Mouse (Mus musculus) MEL (cell line): ENCODE measurements at regions not wholly inside any gene's neighbourhood (a gene's known extent, or its start where the extent isn't known, plus 50 kb on each side); places are given as distances from the start of the nearest gene placed in this dataset.

ENCODE experiments used
- DNase-seq: peaks from one replicate; pipeline ENCODE4 v3.0.0; 2011; ENCODE audit warnings: low read depth, low spot score
- H3K27ac ChIP-seq: 2 replicates; pipeline ENCODE4 v1.5.1; 2012; ENCODE audit warnings: low read depth, mild to moderate bottlenecking, control low read depth, low read length, moderate library complexity; ENCODE audit not compliant: control insufficient read depth
- H3K27me3 ChIP-seq, 2 experiments: fragments of 150-350 bp in 1 of 2; sonication (generic) in 1 of 2; 2 replicates each; pipeline ENCODE4 v1.6.1; 2012; ENCODE audit warnings: low read length in 2 of 2, mild to moderate bottlenecking in 2 of 2, improper control_type of control experiment in 1 of 2, moderate library complexity in 1 of 2; ENCODE audit not compliant: insufficient read depth in 2 of 2, control insufficient read depth in 1 of 2
- H3K36me3 ChIP-seq, 2 experiments: 2 replicates each; pipeline ENCODE4 v1.6.1; 2012 to 2014; ENCODE audit warnings: low read length in 2 of 2, improper control_type of control experiment in 1 of 2, inconsistent platforms in 1 of 2, mild to moderate bottlenecking in 1 of 2; ENCODE audit not compliant: insufficient read depth in 2 of 2, control insufficient read depth in 1 of 2
- H3K4me1 ChIP-seq, 2 experiments: fragments of 150-350 bp in 1 of 2; sonication (generic) in 1 of 2; 2 replicates each; pipeline ENCODE4 v1.6.1; 2012; ENCODE audit warnings: low read length in 2 of 2, improper control_type of control experiment in 1 of 2, mild to moderate bottlenecking in 1 of 2; ENCODE audit not compliant: insufficient read depth in 2 of 2, control insufficient read depth in 1 of 2
- H3K4me3 ChIP-seq, 2 experiments: fragments of 150-350 bp in 1 of 2; sonication (generic) in 1 of 2; 2 replicates each; pipeline ENCODE4 v1.5.1; 2012; ENCODE audit warnings: low read depth in 2 of 2, low read length in 2 of 2, mild to moderate bottlenecking in 2 of 2, moderate library complexity in 2 of 2, control low read depth in 1 of 2, improper control_type of control experiment in 1 of 2; ENCODE audit not compliant: control insufficient read depth in 1 of 2, insufficient read depth in 1 of 2
- H3K79me2 ChIP-seq: 2 replicates; pipeline ENCODE4 v1.6.1; 2012; ENCODE audit warnings: mild to moderate bottlenecking, low read length, moderate library complexity; ENCODE audit not compliant: control insufficient read depth, poor library complexity, insufficient read depth
- H3K9ac ChIP-seq: 2 replicates; pipeline ENCODE4 v1.6.1; 2012; ENCODE audit warnings: low read depth, mild to moderate bottlenecking, control low read depth, low read length, moderate library complexity; ENCODE audit not compliant: control insufficient read depth, poor library complexity, severe bottlenecking
- H3K9me3 ChIP-seq: fragments of 150-350 bp; sonication (generic); replicated peaks from 2 replicates; pipeline ENCODE4 v1.6.1; 2012; ENCODE audit warnings: mild to moderate bottlenecking, low read length, improper control_type of control experiment, moderate library complexity; ENCODE audit not compliant: insufficient read depth
- BHLHE40 ChIP-seq: IDR thresholded peaks from 2 replicates; pipeline ENCODE4 v1.6.1; 2012; ENCODE audit warnings: low read depth, mild to moderate bottlenecking, inconsistent platforms, low read length, improper control_type of control experiment, borderline replicate concordance
- CHD1 ChIP-seq: IDR thresholded peaks from 2 replicates; pipeline ENCODE4 v1.6.1; 2012; ENCODE audit warnings: low read depth, mild to moderate bottlenecking, inconsistent platforms, low read length, improper control_type of control experiment
- CTCF ChIP-seq, 3 experiments: IDR thresholded peaks in 2 of 3; conservative IDR thresholded peaks in 1 of 3; 2 replicates each; pipeline ENCODE4 v1.5.1; 2011 to 2012; ENCODE audit warnings: low read length in 3 of 3, low read depth in 2 of 3, mild to moderate bottlenecking in 2 of 3, improper control_type of control experiment in 1 of 3, inconsistent platforms in 1 of 3, mixed read lengths in 1 of 3, moderate library complexity in 1 of 3; ENCODE audit not compliant: control insufficient read depth in 1 of 3, insufficient read depth in 1 of 3, poor library complexity in 1 of 3, severe bottlenecking in 1 of 3
- ETS1 ChIP-seq: IDR thresholded peaks from 2 replicates; pipeline ENCODE4 v1.6.1; 2012; ENCODE audit warnings: low read depth, mild to moderate bottlenecking, inconsistent platforms, low read length, improper control_type of control experiment, moderate library complexity
- GABPA ChIP-seq: IDR thresholded peaks from 2 replicates; pipeline ENCODE4 v1.6.1; 2012; ENCODE audit warnings: low read depth, mild to moderate bottlenecking, inconsistent platforms, low read length, improper control_type of control experiment, moderate library complexity
- GATA1 ChIP-seq: IDR thresholded peaks from 2 replicates; pipeline ENCODE4 v1.6.1; 2011; ENCODE audit warnings: low read depth, low read length, improper control_type of control experiment
- JUND ChIP-seq: IDR thresholded peaks from 2 replicates; pipeline ENCODE4 v1.6.1; 2011; ENCODE audit warnings: low read depth, mild to moderate bottlenecking, improper control_type of control experiment, low read length
- MAZ ChIP-seq: IDR thresholded peaks from 2 replicates; pipeline ENCODE4 v1.6.1; 2012; ENCODE audit warnings: low read depth, mild to moderate bottlenecking, inconsistent platforms, low read length, improper control_type of control experiment
- MEF2A ChIP-seq: IDR thresholded peaks from 2 replicates; pipeline ENCODE4 v1.6.1; 2014; ENCODE audit warnings: low read depth, mild to moderate bottlenecking, inconsistent platforms, low read length, improper control_type of control experiment; ENCODE audit not compliant: poor library complexity, insufficient replicate concordance, severe bottlenecking; ENCODE audit errors: extremely low read depth
- NELFE ChIP-seq: IDR thresholded peaks from 2 replicates; pipeline ENCODE4 v1.6.1; 2011; ENCODE audit warnings: low read depth, low read length, improper control_type of control experiment
- NRF1 ChIP-seq: IDR thresholded peaks from 2 replicates; pipeline ENCODE4 v1.6.1; 2014; ENCODE audit warnings: low read depth, mild to moderate bottlenecking, inconsistent platforms, low read length, improper control_type of control experiment, moderate library complexity; ENCODE audit not compliant: poor library complexity, insufficient read depth, severe bottlenecking
- POLR2A ChIP-seq, 2 experiments: IDR thresholded peaks; 2 replicates each; pipeline ENCODE4 v1.6.1; 2011 to 2012; ENCODE audit warnings: low read length in 2 of 2, mild to moderate bottlenecking in 2 of 2, control low read depth in 1 of 2, improper control_type of control experiment in 1 of 2, low read depth in 1 of 2, moderate library complexity in 1 of 2; ENCODE audit not compliant: control insufficient read depth in 1 of 2, insufficient read depth in 1 of 2, poor library complexity in 1 of 2
- RCOR1 ChIP-seq: IDR thresholded peaks from 2 replicates; pipeline ENCODE4 v1.6.1; 2012; ENCODE audit warnings: low read depth, mild to moderate bottlenecking, inconsistent platforms, low read length, improper control_type of control experiment
- TAL1 ChIP-seq: IDR thresholded peaks from 2 replicates; pipeline ENCODE4 v1.6.1; 2012; ENCODE audit warnings: mild to moderate bottlenecking, inconsistent platforms, low read length, moderate library complexity, mixed read lengths
- TBP ChIP-seq: IDR thresholded peaks from 2 replicates; pipeline ENCODE4 v1.8.0; 2011; ENCODE audit warnings: low read depth, low read length, improper control_type of control experiment
- USF1 ChIP-seq: IDR thresholded peaks from 2 replicates; pipeline ENCODE4 v1.6.1; 2014; ENCODE audit warnings: low read depth, mild to moderate bottlenecking, inconsistent platforms, low read length, improper control_type of control experiment, moderate library complexity
- ZMIZ1 ChIP-seq: IDR thresholded peaks from 2 replicates; pipeline ENCODE4 v1.6.1; 2012; ENCODE audit warnings: low read depth, mild to moderate bottlenecking, inconsistent platforms, low read length, improper control_type of control experiment, moderate library complexity

DNA sequence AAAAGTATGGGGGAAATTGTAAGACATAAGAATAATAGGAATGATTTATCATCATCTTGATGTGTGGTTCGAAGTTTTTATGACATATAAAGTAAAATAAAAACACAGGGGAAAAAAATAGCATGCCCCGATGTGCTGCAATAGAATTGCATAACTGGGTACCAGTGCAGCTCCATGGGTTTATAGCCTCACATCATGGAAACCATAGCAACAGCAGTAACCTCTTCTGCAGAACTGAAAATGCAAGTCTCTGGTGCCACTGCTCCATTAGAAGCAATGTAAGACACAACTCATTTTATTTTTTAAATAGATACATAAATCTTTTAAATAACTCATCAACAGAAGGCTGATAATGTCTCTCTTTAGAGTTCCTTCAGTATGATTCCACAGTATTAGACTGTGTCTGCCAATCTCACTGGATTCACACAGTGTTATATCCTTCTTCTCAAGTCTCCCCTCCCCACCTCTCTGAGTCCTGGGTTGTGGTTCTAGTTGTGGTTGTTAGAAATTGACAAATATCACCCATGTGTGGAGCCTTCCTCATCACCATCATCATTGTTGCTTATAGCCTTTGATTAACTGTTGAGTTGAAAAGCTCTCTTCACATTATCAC lies 340.9 kb upstream of the Gm11042 start:
- Histone ChIP-seq H3K27ac (no peak overlapping the region), H3K27me3 (no peaks in the 10 kb centered on the region), H3K79me2 (no peaks in the 10 kb centered on the region), H3K36me3 (no peaks in the 10 kb centered on the region), H3K9ac (no peak overlapping the region), H3K4me3 (no peak overlapping the region), H3K4me1 (no peaks in the 10 kb centered on the region), H3K9me3 (no peaks in the 10 kb centered on the region)
- no peak for DNase-seq
- TF ChIP-seq CTCF (IDR thresholded peaks at IDR 0.05 in 2 of 3, conservative IDR thresholded peaks at IDR 0.05 in 1 of 3; ENCODE audit: control insufficient read depth in 1 of 3, insufficient read depth in 1 of 3, low read depth in 2 of 3, low read length in 3 of 3, poor library complexity in 1 of 3, severe bottlenecking in 1 of 3) = no peak
- TF ChIP-seq GATA1 = no peak
- TF ChIP-seq GABPA = no peak
- TF ChIP-seq TAL1 = no peak

DNA sequence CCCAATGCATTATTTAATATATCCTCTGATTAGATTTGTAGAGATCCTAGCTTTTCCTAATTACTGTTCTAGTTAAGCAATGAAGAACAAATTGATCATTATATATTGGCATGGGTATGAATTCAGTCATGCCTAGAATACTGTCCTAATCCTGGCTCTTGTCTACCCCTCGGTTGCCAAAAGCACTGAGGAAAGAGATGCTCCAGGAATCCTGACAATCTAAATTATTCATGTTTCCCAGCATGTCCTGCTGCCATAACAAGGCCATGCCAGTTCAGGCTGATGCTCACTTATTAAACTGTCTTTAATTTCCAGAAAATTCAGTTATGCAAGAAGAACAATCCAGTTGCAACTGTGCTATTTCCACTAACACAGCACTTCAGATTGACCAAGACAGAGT lies 335.1 kb upstream of the Gm11042 start:
- no peaks in the 10 kb centered on the region for H3K9me3 ChIP-seq
- no peaks in the 10 kb centered on the region for H3K4me1 ChIP-seq
- H3K36me3 ChIP-seq = no peaks in the 10 kb centered on the region
- TF ChIP-seq BHLHE40 = no peak
- no peak for TF ChIP-seq NELFE
- TF ChIP-seq TBP = no peak
- no peak for TF ChIP-seq ZMIZ1
- no peak for TF ChIP-seq POLR2A (IDR thresholded peaks at IDR 0.05; ENCODE audit: control insufficient read depth in 1 of 2, insufficient read depth in 1 of 2, low read depth in 1 of 2, low read length in 2 of 2, poor library complexity in 1 of 2)
- no peak for TF ChIP-seq NRF1
- no peak for TF ChIP-seq MEF2A
- TF ChIP-seq MAZ = no peak
- TF ChIP-seq USF1 = no peak
- no peak for TF ChIP-seq CHD1
- no peak for TF ChIP-seq RCOR1
- TF ChIP-seq CTCF (IDR thresholded peaks at IDR 0.05 in 2 of 3, conservative IDR thresholded peaks at IDR 0.05 in 1 of 3; ENCODE audit: control insufficient read depth in 1 of 3, insufficient read depth in 1 of 3, low read depth in 2 of 3, low read length in 3 of 3, poor library complexity in 1 of 3, severe bottlenecking in 1 of 3) = no peak
- TF ChIP-seq ETS1 = no peak
- TF ChIP-seq JUND = no peak
- H3K27ac ChIP-seq = no peak overlapping the region
- no peak overlapping the region for H3K4me3 ChIP-seq
- no peak overlapping the region for H3K9ac ChIP-seq
- DNase-seq = no peak
- no peaks in the 10 kb centered on the region for H3K27me3 ChIP-seq
- no peaks in the 10 kb centered on the region for H3K79me2 ChIP-seq
